Mouse (Mus musculus) naive thymus-derived CD4-positive, alpha-beta T cell, adult 5 months (primary cell): ENCODE data around the gene Ctns. TPM values are rescaled to one million over a fixed set of nuclear protein-coding genes. Genes with fewer than 3 reads are reported as not detected.

Experiments
- polyA plus RNA-seq: library from polyadenylated mRNA; unstranded; fragments of 100-300 nt; shearing (Covaris generic); gene quantifications from one replicate; pipeline ENCODE4 v1.2.1, GENCODE M21; 2017

Gene Ctns
- polyA plus RNA-seq: 16.6 TPM

GRCm38 (mm10) chr11:73198603-73199229 lies at the start of gene Ctns:
Gene Ctns, minus strand, starts transcription at chr11:73199042.

GRCm38 (mm10) chr11:73233992-73234391 lies 35.1 kb upstream of the Ctns start, which contains the start of gene Trpv1:
Gene Trpv1, plus strand, starts transcription at chr11:73234292.

GRCm38 (mm10) chr11:73199230-73199712 lies 429 bp upstream of the Ctns start, which contains the start of gene Shpk:
Gene Shpk, plus strand, starts transcription at chr11:73199460.

GRCm38 (mm10) chr11:73176608-73177508 lies 22.0 kb downstream of the Ctns start, which contains the start of the genes Emc6 and Tax1bp3:
Gene Emc6, minus strand, starts transcription at chr11:73177037.
Gene Tax1bp3, plus strand, starts transcription at chr11:73177083.

GRCm38 (mm10) chr11:73159957-73160810 lies 38.7 kb downstream of the Ctns start, which contains the start of gene P2rx5:
Gene P2rx5, plus strand, starts transcription at chr11:73160421.

GRCm38 (mm10) chr11:73137591-73138501 lies 61.0 kb downstream of the Ctns start, which contains the start of gene Haspin:
Gene Haspin, minus strand, starts transcription at chr11:73138294.

Other genes starting within 250 kb of the Ctns start
- 280 TPM for gene Atp2a3, start 237.9 kb downstream of the Ctns start, polyA plus RNA-seq
- gene P2rx1, start 199.9 kb downstream of the Ctns start, polyA plus RNA-seq: 0.15 TPM
- gene Camkk1, start 180.0 kb downstream of the Ctns start, polyA plus RNA-seq: 6.6 TPM
- 14.2 TPM for gene Ncbp3, start 151.3 kb downstream of the Ctns start, polyA plus RNA-seq
- 0.41 TPM for gene Itgae, start 108.5 kb downstream of the Ctns start, polyA plus RNA-seq
- gene Haspin, start 60.7 kb downstream of the Ctns start, polyA plus RNA-seq: 2.8 TPM
- not detected for gene P2rx5, start 38.6 kb downstream of the Ctns start, polyA plus RNA-seq
- 101 TPM for gene Emc6, start 22.0 kb downstream of the Ctns start, polyA plus RNA-seq
- gene Tax1bp3, start 22.0 kb downstream of the Ctns start, polyA plus RNA-seq: 20.2 TPM
- gene Shpk, start 418 bp upstream of the Ctns start, polyA plus RNA-seq: 7.3 TPM
- gene Trpv1, start 35.2 kb upstream of the Ctns start, polyA plus RNA-seq: not detected
- not detected for gene Trpv3, start 68.3 kb upstream of the Ctns start, polyA plus RNA-seq
- gene Aspa, start 130.6 kb upstream of the Ctns start, polyA plus RNA-seq: not detected
- gene Gm49340, start 130.7 kb upstream of the Ctns start, polyA plus RNA-seq: not detected
- not detected for gene Spata22, start 130.7 kb upstream of the Ctns start, polyA plus RNA-seq
- not detected for gene Olfr20, start 151.7 kb upstream of the Ctns start, polyA plus RNA-seq
- not detected for gene Olfr376, start 172.2 kb upstream of the Ctns start, polyA plus RNA-seq
- not detected for gene Olfr1, start 200.6 kb upstream of the Ctns start, polyA plus RNA-seq
- gene Olfr378, start 229.4 kb upstream of the Ctns start, polyA plus RNA-seq: not detected